Mouse (Mus musculus) thymus, postnatal 0 days (tissue): ENCODE results near the gene Gm2022. TPM values are rescaled to one million over a fixed set of nuclear protein-coding genes. Genes with fewer than 3 reads are reported as not detected.
"Not testable (repeated sequence)": the region's sequence is repeated elsewhere in the genome, so short reads cannot be mapped to it uniquely, and the experiment has no call there.

ENCODE experiments used
- DNase-seq: peaks from one replicate; pipeline ENCODE4 v3.0.0-alpha.2; 2015; ENCODE audit warnings: low spot score
- polyA plus RNA-seq: library from polyadenylated mRNA; unstranded; fragments of >200 nt; fragmentation: Nextera tagmentation; extraction: Ambion mirVana; gene quantifications from 2 replicates; pipeline ENCODE4 v1.2.1, GENCODE M21; 2015

The Gm2022 gene
- polyA plus RNA-seq = not detected in 2 replicates

DNA sequence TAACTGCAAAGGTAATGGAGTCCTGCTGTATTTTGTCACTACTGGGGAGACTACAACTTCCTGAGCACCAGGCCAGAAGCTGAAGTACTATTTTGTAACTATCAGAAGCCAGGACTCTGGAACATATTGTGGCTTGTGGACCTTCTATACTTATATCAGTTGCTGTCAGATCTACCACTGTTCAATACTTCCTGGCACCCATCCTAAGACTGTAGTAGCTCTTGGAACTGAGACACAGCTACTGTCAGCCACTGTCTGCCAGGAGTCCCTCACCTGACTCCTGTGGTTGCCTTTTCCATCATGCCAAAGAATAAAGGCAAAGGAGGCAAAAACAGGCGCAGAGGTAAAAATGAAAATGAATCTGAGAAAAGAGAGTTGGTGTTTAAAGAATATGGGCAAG lies at the start of gene Gm2022:
TSS of gene Gm2022 (plus strand) at position 301 of the 400 bp plus-strand sequence.
- not testable (repeated sequence) for DNase-seq

DNA sequence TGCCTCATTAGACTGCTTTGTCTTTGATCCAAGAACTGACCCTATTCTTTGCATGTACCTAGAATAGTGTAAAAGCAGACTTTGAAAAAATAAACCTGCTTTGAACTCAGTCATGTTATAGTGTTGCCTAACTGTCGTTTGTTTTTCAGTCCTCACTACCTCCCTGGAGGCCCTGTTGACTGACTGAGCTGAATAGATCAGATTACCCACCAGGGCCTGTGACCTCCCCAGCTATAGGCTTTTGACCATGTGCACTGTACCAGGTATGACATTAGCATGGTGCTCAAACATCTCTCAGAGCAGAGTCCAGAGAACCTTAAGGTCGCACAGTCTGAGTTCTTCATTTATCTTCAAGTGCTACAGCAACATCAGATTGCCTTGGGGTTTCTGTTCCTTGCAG lies 44.5 kb upstream of the Gm2022 start:
- DNase-seq = not testable (repeated sequence)

DNA sequence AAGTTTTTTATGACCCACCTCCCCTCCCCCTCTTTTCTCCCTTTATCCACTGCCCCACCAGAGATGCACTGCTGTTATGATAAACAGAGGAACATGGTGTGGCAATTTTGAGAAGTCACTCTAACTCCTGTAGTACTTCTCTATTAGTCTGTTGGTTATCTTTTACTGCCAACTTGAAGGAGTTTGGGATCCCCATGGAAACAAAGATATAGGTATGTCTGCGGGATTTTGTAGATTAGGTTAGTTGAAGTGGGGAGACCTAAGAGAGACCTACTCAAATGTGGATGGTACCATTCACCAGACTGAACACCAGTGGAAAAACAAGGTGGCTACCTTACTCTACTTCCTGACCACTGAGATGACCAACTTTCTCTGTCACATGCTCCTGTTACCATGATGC lies 39.1 kb upstream of the Gm2022 start:
- DNase-seq = not testable (repeated sequence)

DNA sequence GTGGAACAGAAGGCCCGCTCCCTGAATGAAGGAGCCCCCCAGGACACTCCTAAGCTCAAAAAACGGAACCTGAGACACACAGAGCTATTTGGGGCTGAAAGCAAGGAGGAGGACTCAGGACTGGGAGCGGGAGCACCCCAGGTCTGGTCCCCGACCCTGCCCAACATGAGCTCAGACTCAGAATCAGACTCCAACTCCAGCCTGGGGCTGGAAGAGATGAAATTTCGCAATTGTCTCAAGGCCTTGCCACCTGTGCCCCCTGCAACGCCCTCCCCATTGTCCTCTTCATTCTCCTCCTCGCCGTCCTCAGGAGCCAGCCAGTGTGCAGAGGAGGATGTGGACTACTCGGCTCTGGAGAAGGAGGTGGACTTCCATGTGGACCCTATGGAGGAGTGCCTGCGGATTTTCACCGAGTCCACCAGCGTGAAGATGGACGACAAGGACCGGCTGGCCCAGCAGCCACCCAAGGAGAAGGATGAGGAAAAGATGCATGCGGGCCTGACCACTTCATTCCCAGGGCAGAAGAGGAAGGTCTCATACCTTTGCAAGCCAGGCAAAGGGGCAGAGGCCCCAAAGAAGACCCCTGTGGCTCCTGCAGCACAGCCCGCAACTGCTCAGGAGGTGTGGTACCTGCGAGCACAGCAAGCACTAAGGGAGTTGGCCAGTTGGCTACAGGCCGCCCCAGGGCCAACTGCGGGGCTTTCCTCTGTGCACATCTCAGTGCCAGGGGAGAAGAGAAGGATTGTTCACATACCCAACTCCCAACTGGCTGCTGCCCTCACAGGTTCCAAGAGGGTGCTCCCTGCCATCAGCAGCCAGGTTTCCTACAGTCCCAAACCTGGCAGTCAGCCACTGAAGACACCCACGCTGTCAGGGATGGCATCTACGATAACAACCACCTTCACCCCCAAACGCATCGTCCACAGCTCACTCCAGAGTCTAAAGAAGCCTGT lies 33.2 kb upstream of the Gm2022 start:
- DNase-seq = not testable (repeated sequence)

DNA sequence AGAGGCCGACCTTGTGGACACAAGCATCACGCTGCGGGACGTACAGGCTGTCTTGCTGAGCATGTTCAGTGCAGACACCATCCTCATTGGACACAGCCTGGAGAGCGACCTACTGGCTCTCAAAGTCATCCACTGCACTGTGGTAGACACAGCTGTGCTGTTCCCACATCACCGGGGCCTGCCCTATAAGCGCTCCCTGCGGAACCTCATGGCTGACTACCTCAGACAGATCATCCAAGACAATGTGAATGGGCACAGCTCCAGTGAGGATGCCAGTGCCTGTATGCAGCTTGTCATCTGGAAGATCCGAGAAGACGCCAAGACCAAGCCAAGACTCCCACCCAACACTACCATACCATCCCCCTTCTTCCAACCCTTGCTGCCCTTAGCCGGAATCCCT lies 31.5 kb upstream of the Gm2022 start:
- not testable (repeated sequence) for DNase-seq

DNA sequence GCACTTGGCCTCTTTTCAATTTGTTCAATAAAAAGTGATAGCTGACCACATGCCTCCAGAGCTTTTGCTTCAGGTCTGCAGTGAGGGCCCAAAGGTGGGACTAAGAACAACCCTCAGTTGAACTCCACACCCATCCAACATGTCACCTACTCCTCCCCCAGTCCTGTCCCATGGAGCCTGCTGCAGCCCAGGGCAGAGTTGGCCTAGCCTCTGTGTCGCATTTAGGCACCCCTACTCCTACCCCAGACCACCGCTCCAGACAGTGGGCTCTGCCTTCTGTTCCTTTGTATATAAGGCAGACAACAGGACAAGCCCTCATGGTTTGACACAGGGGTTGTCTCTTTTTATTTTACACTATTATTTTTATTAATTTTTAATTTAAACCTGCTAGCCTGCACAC lies 31.1 kb upstream of the Gm2022 start:
- not testable (repeated sequence) for DNase-seq

DNA sequence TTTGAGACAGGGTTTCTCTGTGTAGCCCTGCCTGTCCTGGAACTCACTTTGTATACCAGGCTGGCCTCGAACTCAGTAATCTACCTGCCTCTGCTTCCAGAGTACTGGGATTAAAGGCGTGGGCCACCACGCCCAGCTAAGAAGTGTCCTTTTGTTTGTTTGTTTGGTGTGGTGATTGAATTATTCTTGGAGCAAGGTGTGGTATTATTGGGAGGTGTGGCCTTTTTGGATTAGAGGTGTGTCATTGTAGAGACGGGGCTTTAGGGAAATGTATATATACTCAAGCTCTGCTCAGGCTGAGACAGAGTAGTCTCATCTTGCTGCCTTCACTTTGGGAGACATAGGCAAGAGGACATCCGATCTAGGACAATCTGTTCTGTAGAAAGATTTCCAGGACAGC lies 21.4 kb upstream of the Gm2022 start, which contains the start of gene Gm2016:
TSS of gene Gm2016 (plus strand) at position 301 of the 400 bp plus-strand sequence.
- not testable (repeated sequence) for DNase-seq

DNA sequence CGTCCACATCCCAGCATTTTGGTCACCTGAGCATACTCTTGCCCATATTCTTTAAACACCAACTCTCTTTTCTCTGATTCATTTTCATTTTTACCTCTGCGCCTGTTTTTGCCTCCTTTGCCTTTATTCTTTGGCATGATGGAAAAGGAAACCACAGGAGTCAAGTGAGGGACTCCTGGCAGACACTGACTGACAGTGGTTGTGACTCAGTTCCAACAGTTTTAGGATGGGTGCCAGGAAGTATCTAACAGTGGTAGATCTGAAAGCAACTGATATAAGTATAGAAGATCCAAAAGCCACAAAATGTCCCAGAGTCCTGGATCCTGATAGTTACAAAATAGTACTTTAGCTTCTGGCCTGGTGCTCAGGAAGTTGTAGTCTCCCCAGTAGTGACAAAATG lies 24.6 kb downstream of the Gm2022 start, which contains the start of gene Gm2035:
TSS of gene Gm2035 (minus strand) at position 137 of the 400 bp plus-strand sequence.
- not testable (repeated sequence) for DNase-seq

Other genes with a start within 250 kb of the Gm2022 start
- gene Gm21319, start 119.6 kb upstream of the Gm2022 start, polyA plus RNA-seq = not detected in 2 replicates
- gene Gm21936, start 99.9 kb upstream of the Gm2022 start, polyA plus RNA-seq = not detected in 2 replicates
- gene BB287469, start 78.8 kb upstream of the Gm2022 start, polyA plus RNA-seq = not detected in 2 replicates
- not detected in 2 replicates for gene Gm2001, start 53.0 kb upstream of the Gm2022 start, polyA plus RNA-seq
- gene Gm2016, start 21.3 kb upstream of the Gm2022 start, polyA plus RNA-seq = 0.12 TPM in 2 replicates
- gene Gm2035, start 24.5 kb downstream of the Gm2022 start, polyA plus RNA-seq = not detected in 2 replicates
- gene Gm2042, start 58.7 kb downstream of the Gm2022 start, polyA plus RNA-seq = not detected in 2 replicates
- not detected in 2 replicates for gene Gm2075, start 116.5 kb downstream of the Gm2022 start, polyA plus RNA-seq
- gene Gm6803, start 123.4 kb downstream of the Gm2022 start, polyA plus RNA-seq = not detected in 2 replicates
- not detected in 2 replicates for gene Gm2056, start 131.6 kb downstream of the Gm2022 start, polyA plus RNA-seq
- gene Gm16368, start 188.3 kb downstream of the Gm2022 start, polyA plus RNA-seq = not detected in 2 replicates